ENCODE assay signal across 16 mouse cellular contexts in the genomic region with DNA sequence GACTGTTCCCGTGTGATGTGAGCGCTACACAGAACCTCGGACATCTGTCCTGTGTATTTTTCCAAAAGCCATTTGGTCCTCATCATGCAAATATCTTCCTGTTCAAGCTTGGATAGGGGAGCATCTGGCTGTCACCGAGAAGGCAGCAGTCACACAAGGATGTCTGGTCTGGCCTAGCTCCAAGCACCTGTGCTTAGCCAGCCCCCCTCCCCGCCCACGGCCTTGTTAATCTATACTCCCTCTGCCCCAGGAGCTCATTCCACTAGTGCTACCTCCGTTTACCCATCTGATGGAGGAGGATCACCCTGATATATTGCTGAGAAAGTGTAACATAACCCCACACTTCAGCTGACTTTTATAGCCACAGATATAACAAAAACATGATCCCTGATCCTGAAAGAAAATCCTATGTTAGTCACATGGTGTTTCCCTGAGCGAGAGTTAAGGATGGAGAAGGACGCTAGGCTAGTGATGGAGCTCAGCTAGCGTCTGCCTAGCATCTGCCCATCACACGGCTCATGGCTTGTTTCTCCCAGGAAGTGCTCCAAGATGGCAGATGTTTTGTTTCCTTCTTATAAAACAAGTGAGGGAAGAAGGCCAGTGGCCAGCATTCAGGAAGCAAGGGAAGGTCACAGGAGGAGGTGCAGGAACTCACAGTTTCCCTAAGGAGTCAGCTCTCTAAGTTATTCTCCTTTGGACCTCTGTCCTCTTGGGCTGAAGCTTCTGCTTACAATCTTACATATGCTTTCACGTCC.
DNase-seq lines count a peak whose midpoint lies in the region; ATAC-seq and TF ChIP-seq lines count a peak whose summit lies in the region.
"Had no signal": no experiment of that assay in that cellular context is flagged by ENCODE, and none has a peak within 500 bp of the region (broad histone marks: within the 10 kb centered on the region; RNA-seq: fewer than 3 reads in every experiment).

No protein-coding gene starts in this region.

- 51% methylated on average over 12 of the region's 12 CpGs for WGBS in hindbrain, embryonic 13.5 days
- WGBS in forebrain, embryonic 10.5 days: 74% methylated on average over 12 of the region's 12 CpGs

- H3K27ac ChIP-seq in left cerebral cortex, adult 2 months: peak overlapping the region; percentile 72
- H3K27ac ChIP-seq in ES-E14 (ENCODE audit: insufficient read depth, low read depth, low read length, poor library complexity, severe bottlenecking): peak overlapping the region; percentile 36; the same call in 1 of the 2 replicates
- H3K27ac ChIP-seq in hindbrain, embryonic 13.5 days: peak overlapping the region; percentile 56; the same call in 1 of the 2 replicates
- no peak overlapping the region for H3K27ac ChIP-seq in forebrain, embryonic 10.5 days
- H3K27ac ChIP-seq: heart, embryonic 15.5 days; liver, embryonic 15.5 days had no signal

- intact Hi-C loops in left cerebral cortex, adult 2 months (cut with DNase I): loop anchor here (5.0 kb wide), 1 partner anchor 137 kb away; no protein-coding TSS in a partner anchor

- peak; percentile 20 for DNase-seq in gastrocnemius, adult 18-20 months (ENCODE audit: low spot score)
- no peak for DNase-seq in gastrocnemius, postnatal 25 days
- DNase-seq in left cerebral cortex, adult 2 months (ENCODE audit: extremely low spot score in 1 of 2, low spot score in 2 of 2): no peak
- no peak for DNase-seq in left cerebral cortex, adult 11 months (ENCODE audit: low spot score)
- DNase-seq in ES-E14 (ENCODE audit: low read depth, low spot score): no peak
- DNase-seq in forebrain, embryonic 10.5 days (ENCODE audit: extremely low spot score, low spot score): no peak
- DNase-seq in natural killer cell, adult 2 months (ENCODE audit: low spot score in 2 of 2): no peak
- DNase-seq: adrenal gland, adult 2 months; B cell, adult 2 months; kidney, adult 2 months; layer of hippocampus, postnatal 36 days; right cerebral cortex, adult 18-20 months had no signal

- no peak overlapping the region for H3K4me3 ChIP-seq in left cerebral cortex, adult 2 months
- 0 out of 4 replicates have a peak overlapping the region, but pooled peaks of 1 of the 2 experiments have one; percentile 14 for H3K4me3 ChIP-seq in ES-E14 (ENCODE audit: insufficient read depth in 1 of 2, low read depth in 1 of 2, low read length in 2 of 2, poor library complexity in 1 of 2, severe bottlenecking in 1 of 2)
- no peak overlapping the region for H3K4me3 ChIP-seq in hindbrain, embryonic 13.5 days
- no peak overlapping the region for H3K4me3 ChIP-seq in forebrain, embryonic 10.5 days
- H3K4me3 ChIP-seq: forebrain, embryonic 12.5 days; heart, embryonic 15.5 days; liver, embryonic 15.5 days had no signal

- TF ChIP-seq CTCF in left cerebral cortex, adult 2 months (IDR thresholded peaks at IDR 0.05): no peak

- no peaks in the 10 kb centered on the region for H3K27me3 ChIP-seq in hindbrain, embryonic 13.5 days
- H3K27me3 ChIP-seq in forebrain, embryonic 10.5 days (ENCODE audit: poor library complexity, severe bottlenecking): no peaks in the 10 kb centered on the region
- H3K27me3 ChIP-seq: forebrain, embryonic 12.5 days; heart, embryonic 15.5 days; liver, embryonic 15.5 days had no signal

- in situ Hi-C loops in ES-E14 (cut with MboI; ENCODE audit: low sequenced_read_pairs in 2 of 2, unreplicated experiment in 2 of 2): no loop called here

- H3K36me3 ChIP-seq in ES-E14 (ENCODE audit: control insufficient read depth, insufficient read depth, low read length, poor library complexity, severe bottlenecking): no peaks in the 10 kb centered on the region
- no peaks in the 10 kb centered on the region for H3K36me3 ChIP-seq in hindbrain, embryonic 13.5 days
- H3K36me3 ChIP-seq in forebrain, embryonic 10.5 days (replicated peaks): no peaks in the 10 kb centered on the region
- H3K36me3 ChIP-seq: forebrain, embryonic 12.5 days; heart, embryonic 15.5 days; liver, embryonic 15.5 days had no signal

- ATAC-seq in hindbrain, embryonic 13.5 days (ENCODE audit: low FRiP score): peak; percentile 44

- peaks cover 51 to 65% of the 10 kb centered on the region in 2 experiments for H3K4me1 ChIP-seq in ES-E14 (ENCODE audit: control insufficient read depth in 2 of 2, insufficient read depth in 2 of 2, low read length in 2 of 2, poor library complexity in 1 of 2)
- peaks cover 68% of the 10 kb centered on the region for H3K4me1 ChIP-seq in hindbrain, embryonic 13.5 days (replicated peaks)
- H3K4me1 ChIP-seq in forebrain, embryonic 10.5 days: peaks cover 82% of the 10 kb centered on the region

- H3K9me3 ChIP-seq in ES-E14 (ENCODE audit: control insufficient read depth, insufficient read depth, low read depth, low read length): no peaks in the 10 kb centered on the region
- H3K9me3 ChIP-seq in hindbrain, embryonic 13.5 days: no peaks in the 10 kb centered on the region
- H3K9me3 ChIP-seq in forebrain, embryonic 10.5 days: no peaks in the 10 kb centered on the region
- H3K9me3 ChIP-seq: forebrain, embryonic 12.5 days; heart, embryonic 15.5 days; liver, embryonic 15.5 days had no signal

- H3K4me2 ChIP-seq in hindbrain, embryonic 13.5 days: no peak overlapping the region
- H3K4me2 ChIP-seq: forebrain, embryonic 12.5 days; heart, embryonic 15.5 days; liver, embryonic 15.5 days had no signal

- H3K9ac ChIP-seq in ES-E14 (ENCODE audit: insufficient read depth, low read depth, low read length, poor library complexity, severe bottlenecking): peak overlapping the region; percentile 13; the same call in 1 of the 2 replicates
- no peak overlapping the region for H3K9ac ChIP-seq in hindbrain, embryonic 13.5 days
- H3K9ac ChIP-seq: forebrain, embryonic 12.5 days; heart, embryonic 15.5 days; liver, embryonic 15.5 days had no signal

TF ChIP-seq in ES-E14, 5 proteins besides CTCF, POLR2A, EP300 and RAD21:
- TF ChIP-seq HCFC1 (IDR thresholded peaks at IDR 0.05; ENCODE audit: borderline replicate concordance, insufficient read depth, low read length) (no peak), ZNF384 (IDR thresholded peaks at IDR 0.05; ENCODE audit: low read depth, low read length) (no peak), ZC3H11A (IDR thresholded peaks at IDR 0.05; ENCODE audit: borderline replicate concordance, low read depth, low read length) (no peak), CHD2 (IDR thresholded peaks at IDR 0.05; ENCODE audit: low read depth, low read length) (no peak), MAFK (IDR thresholded peaks at IDR 0.05; ENCODE audit: insufficient read depth, low read depth, low read length) (no peak)
TF ChIP-seq in ES-E14: peak in this region for 0.
